Mouse (Mus musculus): Measurements from ENCODE around the gene Trim2. TPM values are rescaled to one million over a fixed set of nuclear protein-coding genes. Genes with fewer than 3 reads are reported as not detected.
A peak's percentile ranks its signal among the peaks of the same experiment; 100 is the strongest.

Gene Trim2
- polyA plus RNA-seq, 1 experiment from 2014 or later: 117 TPM

- H3K4me3 ChIP-seq (ENCODE audit: low read depth, low read length): no peak overlapping the region
- H3K27me3 ChIP-seq (replicated peaks; ENCODE audit: control insufficient read depth, insufficient read depth, low read length): no peaks in the 10 kb centered on the region
- ATAC-seq (no peak), DNase-seq (ENCODE audit: low spot score) (no peak)
- 91% methylated on average over 6 of the region's 6 CpGs for WGBS
- H3K36me3 ChIP-seq (ENCODE audit: control insufficient read depth, insufficient read depth, low read length): peaks cover 5% of the 10 kb centered on the region; the same call in 1 of the 2 replicates
- H3K4me2 ChIP-seq (ENCODE audit: low read length): no peak overlapping the region
- no peaks in the 10 kb centered on the region for H3K9me3 ChIP-seq (replicated peaks; ENCODE audit: control insufficient read depth, low read length)
- H3K27ac ChIP-seq (ENCODE audit: low read depth, low read length): no peak overlapping the region
- H3K9ac ChIP-seq (ENCODE audit: low read length): no peak overlapping the region
- peaks cover 11% of the 10 kb centered on the region for H3K4me1 ChIP-seq (ENCODE audit: control insufficient read depth, insufficient read depth, low read length)
Observed at GRCm38 (mm10) chr3:84232312-84232711, 74.4 kb downstream of the Trim2 start.

- Histone ChIP-seq H3K27me3 (replicated peaks; ENCODE audit: control insufficient read depth, insufficient read depth, low read length) (no peaks in the 10 kb centered on the region), H3K9ac (ENCODE audit: low read length) (no peak overlapping the region), H3K4me2 (ENCODE audit: low read length) (no peak overlapping the region), H3K4me1 (ENCODE audit: control insufficient read depth, insufficient read depth, low read length) (peaks cover 11% of the 10 kb centered on the region), H3K9me3 (replicated peaks; ENCODE audit: control insufficient read depth, low read length) (no peaks in the 10 kb centered on the region), H3K36me3 (ENCODE audit: control insufficient read depth, insufficient read depth, low read length) (peaks cover 5% of the 10 kb centered on the region; the same call in 1 of the 2 replicates), H3K27ac (ENCODE audit: low read depth, low read length) (no peak overlapping the region), H3K4me3 (ENCODE audit: low read depth, low read length) (no peak overlapping the region)
- no peak for ATAC-seq
- WGBS: 22% methylated on average over 3 of the region's 3 CpGs
- no peak for DNase-seq (ENCODE audit: low spot score)
Observed at GRCm38 (mm10) chr3:84230988-84231387, 75.7 kb downstream of the Trim2 start.

GRCm38 (mm10) chr3:84228911-84229310, 77.8 kb downstream of the Trim2 start:
- H3K4me3 ChIP-seq (ENCODE audit: low read depth, low read length): peak overlapping the region; percentile 33
- 9% methylated on average over 15 of the region's 15 CpGs for WGBS
- no peaks in the 10 kb centered on the region for H3K9me3 ChIP-seq (replicated peaks; ENCODE audit: control insufficient read depth, low read length)
- peaks cover under 1% of the 10 kb centered on the region; the same call in 1 of the 2 replicates for H3K36me3 ChIP-seq (ENCODE audit: control insufficient read depth, insufficient read depth, low read length)
- H3K4me1 ChIP-seq (ENCODE audit: control insufficient read depth, insufficient read depth, low read length): peaks cover 11% of the 10 kb centered on the region
- 0 out of 2 replicates have a peak overlapping the region, but pooled peaks have one; percentile 50 for H3K9ac ChIP-seq (ENCODE audit: low read length)
- H3K4me2 ChIP-seq (ENCODE audit: low read length): peak overlapping the region; percentile 70
- DNase-seq (ENCODE audit: low spot score): peak; percentile 57
- peak; percentile 27 for ATAC-seq
- H3K27me3 ChIP-seq (replicated peaks; ENCODE audit: control insufficient read depth, insufficient read depth, low read length): no peaks in the 10 kb centered on the region
- no peak overlapping the region for H3K27ac ChIP-seq (ENCODE audit: low read depth, low read length)

- H3K27me3 ChIP-seq (replicated peaks; ENCODE audit: control insufficient read depth, insufficient read depth, low read length): no peaks in the 10 kb centered on the region
- no peaks in the 10 kb centered on the region for H3K36me3 ChIP-seq (ENCODE audit: control insufficient read depth, insufficient read depth, low read length)
- WGBS: under 1% methylated on average over 18 of the region's 18 CpGs
- peaks cover 11% of the 10 kb centered on the region for H3K4me1 ChIP-seq (ENCODE audit: control insufficient read depth, insufficient read depth, low read length)
- H3K9ac ChIP-seq (ENCODE audit: low read length): peak overlapping the region; percentile 50
- peak overlapping the region; percentile 33 for H3K4me3 ChIP-seq (ENCODE audit: low read depth, low read length)
- peak; percentile 89 for ATAC-seq
- no peaks in the 10 kb centered on the region for H3K9me3 ChIP-seq (replicated peaks; ENCODE audit: control insufficient read depth, low read length)
- peak overlapping the region; percentile 76 for H3K27ac ChIP-seq (ENCODE audit: low read depth, low read length)
- H3K4me2 ChIP-seq (ENCODE audit: low read length): peak overlapping the region; percentile 70
- peak; percentile 94 for DNase-seq (ENCODE audit: low spot score)
Observed at GRCm38 (mm10) chr3:84228203-84228870, 78.3 kb downstream of the Trim2 start.

- H3K4me2 ChIP-seq (ENCODE audit: low read length): peak overlapping the region; percentile 20; the same call in 1 of the 2 replicates
- WGBS: 32% methylated on average over 8 of the region's 8 CpGs
- peak overlapping the region; percentile 49; the same call in 1 of the 2 replicates for H3K27ac ChIP-seq (ENCODE audit: low read depth, low read length)
- peaks cover 11% of the 10 kb centered on the region for H3K4me1 ChIP-seq (ENCODE audit: control insufficient read depth, insufficient read depth, low read length)
- H3K36me3 ChIP-seq (ENCODE audit: control insufficient read depth, insufficient read depth, low read length): no peaks in the 10 kb centered on the region
- H3K4me3 ChIP-seq (ENCODE audit: low read depth, low read length): no peak overlapping the region
- H3K27me3 ChIP-seq (replicated peaks; ENCODE audit: control insufficient read depth, insufficient read depth, low read length): no peaks in the 10 kb centered on the region
- no peak for ATAC-seq
- no peak for DNase-seq (ENCODE audit: low spot score)
- H3K9me3 ChIP-seq (replicated peaks; ENCODE audit: control insufficient read depth, low read length): no peaks in the 10 kb centered on the region
- H3K9ac ChIP-seq (ENCODE audit: low read length): no peak overlapping the region
Observed at GRCm38 (mm10) chr3:84227628-84228027, 79.0 kb downstream of the Trim2 start.

GRCm38 (mm10) chr3:84224982-84225381, 81.7 kb downstream of the Trim2 start:
- Histone ChIP-seq H3K9ac (ENCODE audit: low read length) (no peak overlapping the region), H3K4me2 (ENCODE audit: low read length) (no peak overlapping the region), H3K4me3 (ENCODE audit: low read depth, low read length) (no peak overlapping the region), H3K4me1 (ENCODE audit: control insufficient read depth, insufficient read depth, low read length) (peaks cover 17% of the 10 kb centered on the region), H3K9me3 (replicated peaks; ENCODE audit: control insufficient read depth, low read length) (no peaks in the 10 kb centered on the region), H3K27me3 (replicated peaks; ENCODE audit: control insufficient read depth, insufficient read depth, low read length) (no peaks in the 10 kb centered on the region), H3K36me3 (ENCODE audit: control insufficient read depth, insufficient read depth, low read length) (no peaks in the 10 kb centered on the region), H3K27ac (ENCODE audit: low read depth, low read length) (no peak overlapping the region)
- 20% methylated on average over 2 of the region's 2 CpGs for WGBS
- DNase-seq (ENCODE audit: low spot score): no peak
- ATAC-seq: no peak

GRCm38 (mm10) chr3:84220748-84221147, 85.9 kb downstream of the Trim2 start:
- Histone ChIP-seq H3K4me2 (ENCODE audit: low read length) (peak overlapping the region; percentile 60), H3K27me3 (replicated peaks; ENCODE audit: control insufficient read depth, insufficient read depth, low read length) (no peaks in the 10 kb centered on the region), H3K4me3 (ENCODE audit: low read depth, low read length) (peak overlapping the region; percentile 47), H3K9me3 (replicated peaks; ENCODE audit: control insufficient read depth, low read length) (no peaks in the 10 kb centered on the region), H3K9ac (ENCODE audit: low read length) (peak overlapping the region; percentile 66), H3K36me3 (ENCODE audit: control insufficient read depth, insufficient read depth, low read length) (no peaks in the 10 kb centered on the region), H3K4me1 (ENCODE audit: control insufficient read depth, insufficient read depth, low read length) (peaks cover 50% of the 10 kb centered on the region), H3K27ac (ENCODE audit: low read depth, low read length) (peak overlapping the region; percentile 84)
- peak; percentile 76 for ATAC-seq
- 0% methylated on average over 11 of the region's 11 CpGs for WGBS
- DNase-seq (ENCODE audit: low spot score): peak; percentile 89

GRCm38 (mm10) chr3:84220326-84220725, 86.4 kb downstream of the Trim2 start:
- DNase-seq (ENCODE audit: low spot score): no peak
- H3K27ac ChIP-seq (ENCODE audit: low read depth, low read length): peak overlapping the region; percentile 84

GRCm38 (mm10) chr3:84219720-84220273, 86.9 kb downstream of the Trim2 start:
- peak overlapping the region; percentile 60 for H3K4me2 ChIP-seq (ENCODE audit: low read length)
- ATAC-seq (peak; percentile 62), DNase-seq (ENCODE audit: low spot score) (peak; percentile 83)
- H3K9me3 ChIP-seq (replicated peaks; ENCODE audit: control insufficient read depth, low read length): no peaks in the 10 kb centered on the region
- peak overlapping the region; percentile 47 for H3K4me3 ChIP-seq (ENCODE audit: low read depth, low read length)
- no peaks in the 10 kb centered on the region for H3K27me3 ChIP-seq (replicated peaks; ENCODE audit: control insufficient read depth, insufficient read depth, low read length)
- H3K27ac ChIP-seq (ENCODE audit: low read depth, low read length): peak overlapping the region; percentile 84
- H3K9ac ChIP-seq (ENCODE audit: low read length): peak overlapping the region; percentile 66
- H3K4me1 ChIP-seq (ENCODE audit: control insufficient read depth, insufficient read depth, low read length): peaks cover 60% of the 10 kb centered on the region
- WGBS: 2% methylated on average over 9 of the region's 9 CpGs
- no peaks in the 10 kb centered on the region for H3K36me3 ChIP-seq (ENCODE audit: control insufficient read depth, insufficient read depth, low read length)

More at GRCm38 (mm10) chr3:84220326-84220725, 86.4 kb downstream of the Trim2 start:
- Histone ChIP-seq H3K4me1 (ENCODE audit: control insufficient read depth, insufficient read depth, low read length) (peaks cover 54% of the 10 kb centered on the region), H3K4me2 (ENCODE audit: low read length) (peak overlapping the region; percentile 60), H3K9me3 (replicated peaks; ENCODE audit: control insufficient read depth, low read length) (no peaks in the 10 kb centered on the region), H3K9ac (ENCODE audit: low read length) (peak overlapping the region; percentile 66), H3K27me3 (replicated peaks; ENCODE audit: control insufficient read depth, insufficient read depth, low read length) (no peaks in the 10 kb centered on the region), H3K4me3 (ENCODE audit: low read depth, low read length) (peak overlapping the region; percentile 47), H3K36me3 (ENCODE audit: control insufficient read depth, insufficient read depth, low read length) (no peaks in the 10 kb centered on the region)
- under 1% methylated on average over 9 of the region's 9 CpGs for WGBS
- peak; percentile 15 for ATAC-seq

Measured in forebrain, embryonic 14.5 days (tissue).